Mouse (Mus musculus): ENCODE results near the gene Cyth1. TPM values are rescaled to one million over a fixed set of nuclear protein-coding genes. Genes with fewer than 3 reads are reported as not detected.
A peak's percentile ranks its signal among the peaks of the same experiment; 100 is the strongest.

Cyth1 gene
- polyA plus RNA-seq, 1 experiment from 2014 or later: 24.0 TPM

DNA sequence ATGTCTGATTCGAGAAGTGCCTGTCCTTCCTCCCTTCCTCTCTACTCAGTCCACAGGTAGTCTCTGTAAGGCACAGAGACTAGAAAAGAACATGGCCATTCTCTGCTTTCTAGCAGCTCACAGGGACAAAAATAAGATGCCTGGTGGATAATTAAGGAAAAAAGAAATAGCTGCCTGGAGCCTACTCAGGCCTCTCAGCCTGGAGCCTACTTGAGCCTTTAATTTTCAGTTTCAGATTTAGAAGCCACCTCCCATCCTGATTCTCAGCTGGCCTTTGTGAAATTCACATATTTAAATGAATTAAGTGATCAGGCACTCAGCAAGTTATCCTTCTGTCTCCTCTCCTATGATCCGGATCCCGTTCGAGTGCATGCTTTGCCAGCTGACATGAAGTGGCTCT, 66.0 kb downstream of the Cyth1 start:
- no peaks in the 10 kb centered on the region for H3K9me3 ChIP-seq (replicated peaks; ENCODE audit: control insufficient read depth, low read length)
- H3K27me3 ChIP-seq (ENCODE audit: control insufficient read depth, insufficient read depth, low read length): no peaks in the 10 kb centered on the region
- H3K36me3 ChIP-seq (ENCODE audit: control insufficient read depth, insufficient read depth): peaks cover 60% of the 10 kb centered on the region
- no peak overlapping the region for H3K4me3 ChIP-seq (ENCODE audit: low read length)
- ATAC-seq (replicated peaks; ENCODE audit: extremely low read depth, insufficient read depth, low FRiP score): no peak
- 0 out of 2 replicates have a peak overlapping the region, but pooled peaks have one; percentile 41 for H3K27ac ChIP-seq (ENCODE audit: low read length)
- H3K4me2 ChIP-seq (ENCODE audit: low read depth, low read length): no peak overlapping the region
- WGBS: 79% methylated on average over 4 of the region's 4 CpGs
- H3K4me1 ChIP-seq (ENCODE audit: control insufficient read depth, insufficient read depth, low read length): peaks cover 22% of the 10 kb centered on the region
- no peak overlapping the region for H3K9ac ChIP-seq (ENCODE audit: low read length)

DNA sequence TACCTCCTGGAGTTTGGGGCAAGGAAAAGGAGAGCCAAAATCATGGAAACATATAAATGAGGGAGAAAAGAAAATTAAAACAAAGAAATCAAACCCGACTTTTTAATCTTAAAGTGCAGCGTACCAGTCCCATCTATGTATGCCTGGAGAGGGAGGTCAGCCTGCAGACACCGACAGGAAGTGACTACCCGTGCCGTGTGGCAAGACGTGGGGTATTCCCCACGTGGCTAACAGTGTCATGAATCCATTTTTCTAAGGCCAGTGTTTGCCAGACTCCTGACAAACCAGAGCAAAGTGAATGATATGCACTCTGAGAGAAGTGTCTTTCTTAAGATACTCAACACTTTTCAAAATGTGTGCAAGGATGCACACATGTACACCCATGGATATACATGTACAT, 68.2 kb downstream of the Cyth1 start:
- Histone ChIP-seq H3K4me2 (ENCODE audit: low read depth, low read length) (no peak overlapping the region), H3K4me3 (ENCODE audit: low read length) (no peak overlapping the region), H3K27ac (ENCODE audit: low read length) (no peak overlapping the region), H3K4me1 (ENCODE audit: control insufficient read depth, insufficient read depth, low read length) (peaks cover 34% of the 10 kb centered on the region), H3K36me3 (ENCODE audit: control insufficient read depth, insufficient read depth) (peaks cover 60% of the 10 kb centered on the region), H3K27me3 (ENCODE audit: control insufficient read depth, insufficient read depth, low read length) (no peaks in the 10 kb centered on the region), H3K9me3 (replicated peaks; ENCODE audit: control insufficient read depth, low read length) (no peaks in the 10 kb centered on the region), H3K9ac (ENCODE audit: low read length) (no peak overlapping the region)
- ATAC-seq (replicated peaks; ENCODE audit: extremely low read depth, insufficient read depth, low FRiP score): no peak
- WGBS: 74% methylated on average over 7 of the region's 7 CpGs

- Histone ChIP-seq H3K27me3 (ENCODE audit: control insufficient read depth, insufficient read depth, low read length) (no peaks in the 10 kb centered on the region), H3K4me3 (ENCODE audit: low read length) (no peak overlapping the region), H3K4me1 (ENCODE audit: control insufficient read depth, insufficient read depth, low read length) (peaks cover 49% of the 10 kb centered on the region), H3K36me3 (ENCODE audit: control insufficient read depth, insufficient read depth) (peaks cover 42% of the 10 kb centered on the region), H3K9ac (ENCODE audit: low read length) (no peak overlapping the region), H3K4me2 (ENCODE audit: low read depth, low read length) (no peak overlapping the region), H3K27ac (ENCODE audit: low read length) (no peak overlapping the region), H3K9me3 (replicated peaks; ENCODE audit: control insufficient read depth, low read length) (no peaks in the 10 kb centered on the region)
- WGBS: 85% methylated on average over 5 of the region's 5 CpGs
- no peak for ATAC-seq (replicated peaks; ENCODE audit: extremely low read depth, insufficient read depth, low FRiP score)
Observed at GRCm38 (mm10) chr11:118178236-118178635, 70.2 kb downstream of the Cyth1 start.

- Histone ChIP-seq H3K4me3 (ENCODE audit: low read length) (no peak overlapping the region), H3K36me3 (ENCODE audit: control insufficient read depth, insufficient read depth) (peaks cover 20% of the 10 kb centered on the region), H3K27ac (ENCODE audit: low read length) (peak overlapping the region; percentile 88), H3K9ac (ENCODE audit: low read length) (peak overlapping the region; percentile 8; the same call in 1 of the 2 replicates), H3K27me3 (ENCODE audit: control insufficient read depth, insufficient read depth, low read length) (no peaks in the 10 kb centered on the region), H3K4me2 (ENCODE audit: low read depth, low read length) (peak overlapping the region; percentile 2; the same call in 1 of the 2 replicates), H3K9me3 (replicated peaks; ENCODE audit: control insufficient read depth, low read length) (no peaks in the 10 kb centered on the region), H3K4me1 (ENCODE audit: control insufficient read depth, insufficient read depth, low read length) (peaks cover 43% of the 10 kb centered on the region)
- WGBS: 35% methylated on average over 7 of the region's 7 CpGs
- peak; percentile 82 for ATAC-seq (replicated peaks; ENCODE audit: extremely low read depth, insufficient read depth, low FRiP score)
Observed at GRCm38 (mm10) chr11:118174752-118175151, 73.6 kb downstream of the Cyth1 start.

GRCm38 (mm10) chr11:118172768-118173167, 75.6 kb downstream of the Cyth1 start:
- no peak overlapping the region for H3K4me3 ChIP-seq (ENCODE audit: low read length)
- H3K9ac ChIP-seq (ENCODE audit: low read length): peak overlapping the region; percentile 2; the same call in 1 of the 2 replicates
- no peak overlapping the region for H3K27ac ChIP-seq (ENCODE audit: low read length)
- H3K4me2 ChIP-seq (ENCODE audit: low read depth, low read length): no peak overlapping the region
- H3K9me3 ChIP-seq (replicated peaks; ENCODE audit: control insufficient read depth, low read length): no peaks in the 10 kb centered on the region
- peaks cover 50% of the 10 kb centered on the region for H3K4me1 ChIP-seq (ENCODE audit: control insufficient read depth, insufficient read depth, low read length)
- H3K27me3 ChIP-seq (ENCODE audit: control insufficient read depth, insufficient read depth, low read length): no peaks in the 10 kb centered on the region
- 74% methylated on average over 5 of the region's 5 CpGs for WGBS
- peaks cover 12% of the 10 kb centered on the region for H3K36me3 ChIP-seq (ENCODE audit: control insufficient read depth, insufficient read depth)
- ATAC-seq (replicated peaks; ENCODE audit: extremely low read depth, insufficient read depth, low FRiP score): no peak

DNA sequence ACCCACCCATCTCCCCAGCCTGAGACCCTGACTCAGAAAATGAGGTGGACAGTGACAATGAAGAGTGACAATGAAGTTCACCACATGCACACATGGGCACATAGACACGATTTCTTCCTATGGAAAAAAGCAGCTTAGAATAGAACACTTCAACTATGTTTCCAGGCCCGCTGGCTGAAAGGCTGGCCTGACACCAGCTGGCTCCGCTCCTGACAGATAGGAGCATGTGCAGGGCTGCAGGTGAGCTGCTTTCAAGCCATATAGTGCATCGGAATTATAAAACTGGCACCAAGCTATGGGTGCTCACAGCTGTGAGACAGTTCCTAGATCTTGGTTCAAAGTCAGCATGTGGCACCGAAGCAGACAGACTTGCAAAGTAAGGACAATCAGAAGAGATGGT, 78.1 kb downstream of the Cyth1 start:
- no peaks in the 10 kb centered on the region for H3K27me3 ChIP-seq (ENCODE audit: control insufficient read depth, insufficient read depth, low read length)
- WGBS: 50% methylated on average over 5 of the region's 5 CpGs
- H3K4me1 ChIP-seq (ENCODE audit: control insufficient read depth, insufficient read depth, low read length): peaks cover 59% of the 10 kb centered on the region
- peak overlapping the region; percentile 79 for H3K27ac ChIP-seq (ENCODE audit: low read length)
- no peaks in the 10 kb centered on the region for H3K9me3 ChIP-seq (replicated peaks; ENCODE audit: control insufficient read depth, low read length)
- H3K4me2 ChIP-seq (ENCODE audit: low read depth, low read length): no peak overlapping the region
- ATAC-seq (replicated peaks; ENCODE audit: extremely low read depth, insufficient read depth, low FRiP score): peak; percentile 35
- no peak overlapping the region for H3K9ac ChIP-seq (ENCODE audit: low read length)
- H3K36me3 ChIP-seq (ENCODE audit: control insufficient read depth, insufficient read depth): peaks cover 13% of the 10 kb centered on the region
- H3K4me3 ChIP-seq (ENCODE audit: low read length): no peak overlapping the region

GRCm38 (mm10) chr11:118168714-118169113, 79.7 kb downstream of the Cyth1 start:
- WGBS: 81% methylated on average over 9 of the region's 9 CpGs
- no peak overlapping the region for H3K9ac ChIP-seq (ENCODE audit: low read length)
- H3K27me3 ChIP-seq (ENCODE audit: control insufficient read depth, insufficient read depth, low read length): no peaks in the 10 kb centered on the region
- H3K4me1 ChIP-seq (ENCODE audit: control insufficient read depth, insufficient read depth, low read length): peaks cover 50% of the 10 kb centered on the region
- no peak overlapping the region for H3K27ac ChIP-seq (ENCODE audit: low read length)
- H3K4me3 ChIP-seq (ENCODE audit: low read length): no peak overlapping the region
- no peaks in the 10 kb centered on the region for H3K9me3 ChIP-seq (replicated peaks; ENCODE audit: control insufficient read depth, low read length)
- peaks cover 19% of the 10 kb centered on the region for H3K36me3 ChIP-seq (ENCODE audit: control insufficient read depth, insufficient read depth)
- no peak overlapping the region for H3K4me2 ChIP-seq (ENCODE audit: low read depth, low read length)
- ATAC-seq (replicated peaks; ENCODE audit: extremely low read depth, insufficient read depth, low FRiP score): no peak

- peaks cover 48% of the 10 kb centered on the region for H3K4me1 ChIP-seq (ENCODE audit: control insufficient read depth, insufficient read depth, low read length)
- peak overlapping the region; percentile 64 for H3K27ac ChIP-seq (ENCODE audit: low read length)
- no peaks in the 10 kb centered on the region for H3K27me3 ChIP-seq (ENCODE audit: control insufficient read depth, insufficient read depth, low read length)
- no peak overlapping the region for H3K9ac ChIP-seq (ENCODE audit: low read length)
- no peak for ATAC-seq (replicated peaks; ENCODE audit: extremely low read depth, insufficient read depth, low FRiP score)
- H3K4me3 ChIP-seq (ENCODE audit: low read length): no peak overlapping the region
- 87% methylated on average over 5 of the region's 5 CpGs for WGBS
- peaks cover 19% of the 10 kb centered on the region for H3K36me3 ChIP-seq (ENCODE audit: control insufficient read depth, insufficient read depth)
- no peak overlapping the region for H3K4me2 ChIP-seq (ENCODE audit: low read depth, low read length)
- no peaks in the 10 kb centered on the region for H3K9me3 ChIP-seq (replicated peaks; ENCODE audit: control insufficient read depth, low read length)
Observed at GRCm38 (mm10) chr11:118166626-118167025, 81.8 kb downstream of the Cyth1 start.

DNA sequence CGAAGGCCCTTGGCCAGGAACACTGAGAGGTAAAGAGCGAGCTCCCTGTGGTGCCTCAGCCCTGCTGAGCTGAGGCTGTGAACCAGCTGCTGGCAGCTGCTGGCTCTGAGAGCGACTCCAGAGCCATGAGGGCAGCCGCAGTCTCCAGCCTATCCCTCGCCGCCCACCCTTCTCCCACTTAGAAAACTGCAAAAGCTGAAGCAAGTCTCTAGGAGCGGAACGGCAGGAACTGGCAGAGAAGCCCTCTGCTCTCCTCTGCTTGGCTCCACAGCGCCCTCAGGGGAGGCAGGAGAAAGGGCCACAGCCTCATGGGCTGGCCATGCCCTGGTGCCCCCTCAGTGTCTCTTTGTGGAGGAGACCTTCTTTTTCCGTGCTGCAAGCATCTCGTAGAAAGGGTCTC, 82.7 kb downstream of the Cyth1 start:
- no peak overlapping the region for H3K4me3 ChIP-seq (ENCODE audit: low read length)
- WGBS: 64% methylated on average over 11 of the region's 11 CpGs
- H3K4me1 ChIP-seq (ENCODE audit: control insufficient read depth, insufficient read depth, low read length): peaks cover 54% of the 10 kb centered on the region
- ATAC-seq (replicated peaks; ENCODE audit: extremely low read depth, insufficient read depth, low FRiP score): no peak
- peaks cover 19% of the 10 kb centered on the region for H3K36me3 ChIP-seq (ENCODE audit: control insufficient read depth, insufficient read depth)
- H3K9ac ChIP-seq (ENCODE audit: low read length): no peak overlapping the region
- no peaks in the 10 kb centered on the region for H3K27me3 ChIP-seq (ENCODE audit: control insufficient read depth, insufficient read depth, low read length)
- no peak overlapping the region for H3K4me2 ChIP-seq (ENCODE audit: low read depth, low read length)
- peak overlapping the region; percentile 64 for H3K27ac ChIP-seq (ENCODE audit: low read length)
- H3K9me3 ChIP-seq (replicated peaks; ENCODE audit: control insufficient read depth, low read length): no peaks in the 10 kb centered on the region

All from heart, embryonic 16.5 days (tissue).